Mouse (Mus musculus) spleen, postnatal 36 days (tissue): ENCODE measurements around the gene Zfp219.

ENCODE experiments used
- DNase-seq, 2 experiments: peaks; one replicate each; pipeline ENCODE4 v3.0.0; 2022; ENCODE audit warnings: low spot score in 2 of 2, mixed read lengths in 1 of 2

The Zfp219 gene

DNA sequence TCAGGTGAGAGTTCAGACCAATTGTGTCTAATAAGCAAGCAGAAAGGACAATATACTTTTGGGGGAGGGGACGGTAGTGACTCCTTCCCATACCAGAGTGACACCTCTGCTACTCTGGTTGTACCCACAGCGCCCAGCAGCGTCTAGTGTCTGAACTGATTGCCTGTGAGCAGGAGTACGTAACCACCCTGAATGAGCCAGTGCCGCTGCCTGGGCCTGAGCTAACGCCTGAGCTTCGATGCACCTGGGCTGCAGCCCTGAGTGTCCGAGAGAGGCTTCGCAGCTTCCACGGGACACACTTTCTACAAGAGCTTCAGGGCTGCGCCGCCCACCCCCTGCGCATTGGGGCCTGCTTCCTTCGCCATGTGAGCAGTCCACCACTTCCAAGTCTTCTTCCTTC, 23.1 kb downstream of the Zfp219 start:
- DNase-seq: no peak

DNA sequence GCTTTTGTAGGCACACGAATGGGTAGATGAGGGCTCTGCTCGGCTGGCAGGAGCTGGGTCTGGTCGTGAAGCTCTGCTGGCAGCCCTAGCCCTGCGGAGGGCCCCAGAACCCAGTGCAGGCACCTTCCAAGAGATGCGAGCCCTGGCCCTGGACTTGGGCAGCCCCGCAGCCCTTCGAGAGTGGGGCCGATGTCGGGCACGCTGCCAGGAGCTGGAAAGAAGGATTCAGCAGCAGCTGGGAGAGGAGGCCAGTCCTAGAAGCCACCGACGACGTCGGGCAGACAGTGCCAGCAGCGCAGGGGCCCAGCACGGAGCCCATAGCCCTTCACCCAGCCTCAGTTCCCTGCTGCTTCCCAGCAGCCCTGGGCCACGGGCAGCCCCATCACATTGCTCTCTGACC, 23.7 kb downstream of the Zfp219 start:
- DNase-seq: no peak

DNA sequence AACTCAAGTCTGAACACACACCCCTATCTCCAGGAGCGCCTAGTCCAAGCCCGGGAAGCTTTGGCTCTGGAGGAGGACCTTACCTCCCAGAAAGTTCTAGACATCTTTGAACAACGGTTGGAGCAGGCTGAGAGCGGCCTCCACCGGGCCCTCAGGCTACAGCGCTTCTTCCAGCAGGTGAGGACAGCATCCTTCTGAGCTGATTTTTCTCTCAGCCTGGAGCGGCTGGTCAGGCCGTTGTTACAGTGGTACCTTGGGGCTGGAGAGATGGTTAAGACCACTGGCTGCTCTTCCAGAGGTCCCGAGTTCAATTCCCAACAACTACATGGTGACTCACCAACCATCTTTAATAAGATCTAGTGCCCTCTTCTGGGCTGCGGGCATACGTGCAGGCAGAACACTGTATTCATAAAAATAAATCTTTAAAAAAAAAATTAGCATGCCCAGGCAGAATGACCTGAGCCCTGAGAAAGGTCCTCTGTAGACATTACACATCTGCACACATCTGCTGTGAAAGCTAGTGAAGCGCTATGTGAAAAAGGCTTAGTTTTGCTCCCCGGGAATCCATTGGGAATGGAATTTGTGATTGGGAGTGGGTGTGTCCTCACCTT, 24.2 kb downstream of the Zfp219 start:
- DNase-seq: no peak

DNA sequence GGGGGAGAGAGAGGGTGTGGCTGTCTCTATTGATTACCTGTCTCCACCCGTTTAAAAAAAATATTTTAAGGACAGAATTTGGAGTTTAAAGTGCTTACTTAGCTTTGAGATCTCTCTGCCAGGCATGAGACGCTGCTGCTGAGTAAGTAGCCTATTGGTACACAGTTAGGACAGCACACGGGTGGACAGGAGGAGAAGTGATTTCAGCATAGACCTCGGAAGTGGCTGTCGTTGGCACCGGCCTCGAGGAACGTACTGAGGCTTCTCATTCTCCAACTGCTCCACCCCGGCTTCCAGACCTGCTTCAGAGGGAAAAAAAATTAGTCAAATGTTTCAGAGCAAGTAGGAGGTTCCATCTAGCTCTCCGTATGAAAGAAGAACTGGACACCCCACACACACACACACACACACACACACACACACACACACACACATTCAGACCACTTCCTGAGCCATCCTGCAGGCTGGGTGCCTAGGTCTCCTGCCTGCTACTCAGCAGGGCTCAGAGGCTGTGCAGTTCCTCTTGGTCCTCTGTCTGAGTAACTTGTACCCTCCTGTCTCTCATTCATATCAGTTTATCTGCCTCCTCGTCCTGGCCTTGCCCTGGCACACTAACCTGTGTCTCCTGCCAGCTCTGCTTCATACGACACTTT, 25.2 kb downstream of the Zfp219 start:
- DNase-seq: no peak

DNA sequence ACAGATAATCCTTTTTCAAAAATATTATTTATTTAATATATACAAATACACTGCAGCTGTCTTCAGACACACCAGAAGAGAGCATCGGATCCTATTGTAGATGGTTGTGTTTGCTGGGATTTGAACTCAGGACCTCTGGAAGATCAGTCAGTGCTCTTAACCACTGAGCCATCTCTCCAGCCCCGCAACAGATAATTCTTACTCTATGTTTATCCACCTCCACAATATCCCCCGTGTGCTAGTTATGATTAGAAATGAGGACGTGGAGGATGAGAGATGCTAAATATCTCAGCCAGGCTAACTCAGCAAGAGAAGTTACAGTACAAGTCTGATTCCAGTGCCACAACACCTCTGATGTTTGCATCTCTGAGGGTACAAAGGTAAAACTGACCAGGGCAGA, 26.1 kb downstream of the Zfp219 start:
- no peak for DNase-seq

DNA sequence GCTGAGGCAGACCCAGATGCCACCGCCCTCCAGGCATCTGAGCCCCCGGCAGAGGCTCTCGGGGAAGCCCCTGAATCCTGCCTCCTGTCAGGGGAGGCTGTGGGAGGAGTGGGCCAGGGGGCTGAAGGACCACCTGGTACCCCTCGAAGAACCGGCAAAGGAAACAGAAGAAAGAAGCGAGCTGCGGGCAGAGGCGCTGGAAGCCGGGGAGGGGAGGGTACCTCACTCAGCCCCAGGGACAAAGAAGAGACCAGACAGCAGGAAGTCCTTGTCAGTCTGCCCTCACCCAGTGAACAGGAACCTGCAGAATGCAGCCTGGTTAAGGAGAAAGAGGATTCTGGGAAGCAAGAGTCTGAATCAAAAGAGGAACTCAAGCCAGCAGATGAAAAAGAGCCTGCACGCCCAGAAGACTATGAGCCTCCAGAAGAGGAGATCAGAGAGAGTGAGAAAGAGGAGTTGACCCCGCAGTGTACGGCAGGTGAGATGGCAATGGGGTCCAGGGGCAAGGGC, 31.0 kb downstream of the Zfp219 start:
- DNase-seq: no peak

DNA sequence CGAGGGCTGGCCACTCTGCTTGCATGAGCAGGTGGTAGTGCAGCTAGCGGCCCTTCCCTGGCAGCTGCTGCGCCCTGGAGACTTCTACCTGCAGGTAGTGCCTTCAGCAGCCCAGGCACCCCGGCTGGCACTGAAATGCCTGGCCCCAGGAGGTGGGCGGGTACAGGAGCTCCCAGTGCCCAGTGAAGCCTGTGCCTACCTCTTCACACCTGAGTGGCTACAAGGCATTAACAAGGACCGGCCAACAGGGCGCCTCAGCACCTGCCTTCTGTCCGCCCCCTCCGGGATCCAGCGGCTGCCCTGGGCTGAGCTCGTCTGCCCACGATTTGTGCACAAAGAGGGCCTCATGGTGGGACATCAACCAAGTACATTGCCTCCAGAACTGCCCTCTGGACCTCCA, 31.8 kb downstream of the Zfp219 start:
- DNase-seq: no peak

DNA sequence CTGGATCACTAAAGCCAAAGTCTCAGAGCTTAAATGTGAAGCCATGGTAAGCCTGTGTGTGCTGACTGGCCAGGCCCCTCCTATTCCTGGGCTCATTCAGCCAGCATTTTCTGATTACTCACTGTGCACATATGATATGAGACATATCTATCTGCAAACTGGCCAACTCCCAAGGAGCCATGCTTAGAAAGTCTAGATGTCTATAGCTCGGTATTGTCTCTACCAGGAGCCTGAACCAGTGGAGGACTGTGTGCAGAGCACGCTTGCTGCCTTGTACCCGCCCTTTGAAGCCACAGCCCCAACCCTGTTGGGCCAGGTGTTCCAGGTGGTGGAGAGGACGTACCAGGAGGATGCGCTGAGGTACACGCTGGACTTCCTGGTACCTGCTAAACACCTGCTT, 33.4 kb downstream of the Zfp219 start:
- peak in 1 of 2 experiments; percentile 31 for DNase-seq

DNA sequence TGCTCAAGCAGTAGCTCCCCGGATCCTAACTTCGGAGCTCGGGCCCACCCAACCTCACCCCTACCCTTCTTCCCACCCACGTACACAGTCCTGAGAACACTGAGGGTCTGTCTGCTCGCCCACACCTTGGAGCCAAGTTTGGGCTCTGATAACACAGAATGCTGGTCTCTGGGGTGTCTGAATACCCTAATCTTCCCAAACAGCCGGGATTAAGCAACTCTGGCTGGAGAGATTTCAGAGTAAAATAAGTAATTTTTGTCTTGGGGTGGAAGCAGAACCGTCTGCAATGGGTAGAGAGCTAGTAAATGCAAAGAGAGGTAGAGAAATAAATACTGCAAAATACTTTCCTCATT, 34.4 kb downstream of the Zfp219 start:
- no peak for DNase-seq

DNA sequence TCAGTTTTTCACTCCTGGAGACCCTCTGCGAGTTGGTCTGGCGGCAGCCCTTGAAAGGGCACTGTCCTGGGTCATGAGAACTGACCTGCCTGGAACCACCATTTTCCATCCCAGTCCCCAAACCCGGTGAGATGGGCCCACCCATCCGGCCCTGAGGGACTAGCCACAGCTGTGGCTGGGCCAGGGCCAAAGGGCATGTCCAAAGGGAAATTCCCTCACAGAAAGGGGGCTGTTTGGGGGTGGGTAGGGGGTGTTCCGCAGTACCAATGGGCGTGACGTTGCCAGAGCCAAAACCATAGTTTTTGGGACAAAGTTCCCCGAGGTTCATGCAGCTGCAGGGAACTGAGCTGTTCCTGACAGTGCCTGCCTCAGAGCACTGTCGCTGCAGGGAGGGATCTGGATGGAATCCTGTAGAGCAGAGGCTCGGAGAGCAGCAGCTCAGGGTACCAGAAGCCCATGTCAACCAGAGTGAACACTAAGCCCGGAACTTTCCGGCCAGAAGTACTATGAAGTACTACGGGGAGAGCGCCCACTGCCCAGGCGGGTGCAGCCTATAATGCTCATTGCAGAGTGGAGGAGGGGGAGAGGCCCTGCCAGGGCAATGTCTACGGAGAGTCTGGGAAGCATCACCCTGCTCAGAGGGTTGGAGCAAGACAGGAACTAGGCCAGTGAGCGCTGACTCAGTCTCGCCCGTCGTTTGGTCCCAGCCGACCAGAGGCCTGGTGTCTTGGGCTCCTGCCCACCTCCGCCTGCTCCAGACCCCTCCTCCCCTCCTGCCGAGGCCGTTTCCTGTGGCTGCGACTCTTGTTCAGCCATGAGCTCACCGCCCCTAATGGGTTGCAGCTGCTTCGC, 35.0 kb downstream of the Zfp219 start:
- DNase-seq: no peak

DNA sequence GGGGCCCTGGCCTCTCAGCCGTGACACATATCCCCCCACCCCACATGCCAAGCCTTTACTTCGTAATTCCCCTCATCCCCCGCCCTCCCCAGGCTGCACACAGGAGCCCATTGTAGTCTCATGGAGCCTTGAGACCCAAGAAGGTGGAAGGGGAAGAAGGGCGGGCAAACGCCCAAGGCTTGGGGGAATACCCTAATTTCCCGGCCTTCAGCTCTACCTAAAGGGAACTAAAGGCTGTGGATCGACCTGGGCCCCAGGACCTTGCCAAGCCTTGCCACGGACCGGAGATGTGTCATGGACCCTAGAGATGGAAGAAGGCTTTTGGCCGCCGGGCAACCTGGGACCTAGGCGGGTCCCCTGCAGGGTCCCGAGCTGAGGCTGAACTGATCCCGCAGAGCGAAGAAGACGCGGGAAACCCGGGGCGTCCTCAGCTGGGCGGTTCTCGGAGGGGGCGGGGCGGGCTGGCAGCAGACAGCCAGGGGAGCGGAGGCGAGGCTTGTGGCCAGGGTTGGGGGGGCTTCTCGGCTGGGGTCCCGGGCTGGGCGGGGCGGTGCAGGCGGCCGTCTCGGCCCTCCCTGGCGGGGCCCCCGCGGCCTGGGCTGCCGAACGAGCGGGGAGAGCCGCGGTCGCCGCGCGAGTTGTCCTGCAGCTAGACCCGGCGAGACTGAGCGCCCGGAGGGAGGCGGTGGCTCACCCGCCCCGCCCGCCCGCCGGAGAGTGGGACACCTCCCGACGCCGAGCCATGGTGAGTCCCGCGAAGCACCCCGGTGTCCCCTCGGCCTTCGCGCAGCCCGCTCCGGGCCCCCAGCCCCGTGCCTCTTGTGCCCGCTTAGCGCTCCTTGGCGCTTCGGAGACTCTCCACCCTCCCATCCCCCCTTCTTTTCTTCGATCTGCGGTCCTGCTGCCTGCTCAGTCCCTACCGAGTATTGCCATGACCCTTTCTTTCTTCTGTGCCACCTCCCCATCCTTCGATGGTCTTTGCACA, 36.0 kb downstream of the Zfp219 start, which contains the start of gene Arhgef40:
TSS of gene Arhgef40 (plus strand) at position 473 of the 985 bp plus-strand sequence.
- DNase-seq: peak; percentile 32 to 38

DNA sequence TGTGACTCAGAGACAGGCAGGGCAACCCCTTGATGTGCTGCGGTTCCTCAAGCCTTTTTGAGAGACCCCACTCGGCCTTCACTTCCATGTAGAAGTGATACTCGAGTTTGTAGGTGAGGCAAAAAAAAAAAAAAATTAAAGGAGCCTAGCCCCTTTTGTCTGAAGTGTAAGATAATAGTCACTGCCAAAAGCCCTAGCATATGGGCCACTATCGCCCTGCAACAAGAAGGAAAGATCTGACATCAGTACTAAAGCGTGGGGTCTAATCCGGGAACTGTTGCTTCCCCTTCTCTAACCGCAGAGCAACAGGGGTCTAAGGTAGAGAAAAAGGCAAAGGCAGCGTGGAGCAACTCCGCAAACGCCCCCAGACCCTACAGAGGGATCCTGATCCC, 36.7 kb downstream of the Zfp219 start:
- no peak for DNase-seq

DNA sequence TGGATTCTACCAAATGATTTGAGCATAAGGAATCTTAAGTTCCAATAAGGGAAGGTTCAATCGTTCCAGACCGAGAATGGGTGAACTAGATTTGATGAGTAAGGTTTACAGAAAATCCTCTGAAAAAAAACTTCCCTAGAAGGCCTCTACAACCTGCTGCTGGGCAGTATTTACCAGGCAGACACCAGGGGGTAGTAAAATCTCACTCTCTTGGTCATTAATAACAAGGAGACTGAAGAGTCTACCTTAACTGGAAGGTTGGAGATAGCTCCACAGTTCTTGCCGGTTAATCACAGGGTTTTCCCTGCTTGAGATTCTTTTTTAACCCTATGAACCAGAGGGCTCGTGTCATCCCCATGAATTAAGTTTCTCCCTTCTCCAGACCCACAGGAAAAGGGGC, 37.3 kb downstream of the Zfp219 start:
- DNase-seq: no peak

DNA sequence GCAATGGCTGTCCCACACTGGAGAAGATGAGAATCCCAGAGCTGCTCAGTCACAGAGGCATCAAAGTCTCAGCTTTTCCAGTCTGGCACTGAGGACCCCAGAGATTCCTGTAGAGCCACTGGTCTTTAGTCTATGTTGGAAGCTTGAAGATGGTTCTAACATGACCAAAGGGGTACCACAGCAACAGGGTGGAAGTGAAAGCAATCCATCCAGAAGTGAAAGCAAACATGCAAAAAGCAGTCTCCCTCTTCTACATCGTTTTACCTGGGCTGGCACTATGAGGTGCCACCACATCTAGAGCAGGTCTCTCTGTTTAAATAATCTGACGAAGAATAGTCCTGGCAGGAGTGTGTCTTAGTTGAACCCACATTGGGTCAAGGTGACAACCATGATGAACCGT, 41.3 kb downstream of the Zfp219 start:
- no peak for DNase-seq

DNA sequence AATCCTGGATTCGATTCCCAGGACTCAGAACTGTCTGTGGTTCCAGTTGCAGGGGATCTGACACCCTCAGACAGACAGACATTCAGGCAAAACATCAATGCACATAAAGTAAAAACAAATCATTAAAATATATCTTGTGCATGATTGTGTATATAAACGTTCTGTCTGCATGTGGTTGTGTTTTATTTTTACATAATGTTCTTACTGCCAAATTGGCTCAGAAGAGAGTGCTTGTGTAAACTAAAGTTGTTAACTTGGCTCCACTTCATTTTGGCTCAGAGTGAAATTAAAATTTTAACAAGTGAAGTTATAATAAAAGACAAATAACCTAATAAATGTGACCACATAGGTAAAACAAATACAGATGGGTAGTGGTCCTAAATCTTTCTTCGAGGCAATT, 53.1 kb downstream of the Zfp219 start:
- DNase-seq: no peak

DNA sequence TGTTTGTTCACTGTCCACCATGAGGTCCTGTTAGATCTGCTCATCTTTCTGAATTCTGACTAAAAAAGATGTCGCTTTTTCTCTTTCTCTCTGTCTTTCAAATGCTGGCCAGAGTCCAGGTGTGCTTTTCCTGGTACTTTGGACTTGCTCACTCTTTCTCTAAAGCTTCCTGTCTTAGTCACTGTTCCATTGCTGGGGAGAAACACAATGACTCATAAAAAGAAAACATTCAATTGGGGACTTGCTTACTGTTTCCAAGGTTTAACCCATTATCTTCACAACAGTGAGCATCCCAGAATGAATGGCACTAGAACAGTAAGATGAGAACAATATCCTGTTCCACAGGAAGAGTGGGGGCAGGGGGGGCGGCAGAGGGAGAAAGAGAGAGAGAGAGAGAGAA, 60.2 kb downstream of the Zfp219 start:
- DNase-seq: no peak
